Mouse (Mus musculus) MEL (cell line): ENCODE measurements around the gene Heatr5a. TPM values are rescaled to one million over a fixed set of nuclear protein-coding genes. Genes with fewer than 3 reads are reported as not detected.

Source experiments
- DNase-seq: peaks from one replicate; pipeline ENCODE4 v3.0.0; 2011; ENCODE audit warnings: low read depth, low spot score
- H3K27ac ChIP-seq: 2 replicates; pipeline ENCODE4 v1.5.1; 2012; ENCODE audit warnings: low read depth, mild to moderate bottlenecking, control low read depth, low read length, moderate library complexity; ENCODE audit not compliant: control insufficient read depth
- H3K27me3 ChIP-seq, 2 experiments: fragments of 150-350 bp in 1 of 2; sonication (generic) in 1 of 2; 2 replicates each; pipeline ENCODE4 v1.6.1; 2012; ENCODE audit warnings: low read length in 2 of 2, mild to moderate bottlenecking in 2 of 2, improper control_type of control experiment in 1 of 2, moderate library complexity in 1 of 2; ENCODE audit not compliant: insufficient read depth in 2 of 2, control insufficient read depth in 1 of 2
- H3K36me3 ChIP-seq, 2 experiments: 2 replicates each; pipeline ENCODE4 v1.6.1; 2012 to 2014; ENCODE audit warnings: low read length in 2 of 2, improper control_type of control experiment in 1 of 2, inconsistent platforms in 1 of 2, mild to moderate bottlenecking in 1 of 2; ENCODE audit not compliant: insufficient read depth in 2 of 2, control insufficient read depth in 1 of 2
- H3K4me1 ChIP-seq, 2 experiments: fragments of 150-350 bp in 1 of 2; sonication (generic) in 1 of 2; 2 replicates each; pipeline ENCODE4 v1.6.1; 2012; ENCODE audit warnings: low read length in 2 of 2, improper control_type of control experiment in 1 of 2, mild to moderate bottlenecking in 1 of 2; ENCODE audit not compliant: insufficient read depth in 2 of 2, control insufficient read depth in 1 of 2
- H3K4me3 ChIP-seq, 2 experiments: fragments of 150-350 bp in 1 of 2; sonication (generic) in 1 of 2; 2 replicates each; pipeline ENCODE4 v1.5.1; 2012; ENCODE audit warnings: low read depth in 2 of 2, low read length in 2 of 2, mild to moderate bottlenecking in 2 of 2, moderate library complexity in 2 of 2, control low read depth in 1 of 2, improper control_type of control experiment in 1 of 2; ENCODE audit not compliant: control insufficient read depth in 1 of 2, insufficient read depth in 1 of 2
- H3K79me2 ChIP-seq: 2 replicates; pipeline ENCODE4 v1.6.1; 2012; ENCODE audit warnings: mild to moderate bottlenecking, low read length, moderate library complexity; ENCODE audit not compliant: control insufficient read depth, poor library complexity, insufficient read depth
- H3K9ac ChIP-seq: 2 replicates; pipeline ENCODE4 v1.6.1; 2012; ENCODE audit warnings: low read depth, mild to moderate bottlenecking, control low read depth, low read length, moderate library complexity; ENCODE audit not compliant: control insufficient read depth, poor library complexity, severe bottlenecking
- H3K9me3 ChIP-seq: fragments of 150-350 bp; sonication (generic); replicated peaks from 2 replicates; pipeline ENCODE4 v1.6.1; 2012; ENCODE audit warnings: mild to moderate bottlenecking, low read length, improper control_type of control experiment, moderate library complexity; ENCODE audit not compliant: insufficient read depth
- CTCF ChIP-seq, 3 experiments: IDR thresholded peaks in 2 of 3; conservative IDR thresholded peaks in 1 of 3; 2 replicates each; pipeline ENCODE4 v1.5.1; 2011 to 2012; ENCODE audit warnings: low read length in 3 of 3, low read depth in 2 of 3, mild to moderate bottlenecking in 2 of 3, improper control_type of control experiment in 1 of 3, inconsistent platforms in 1 of 3, mixed read lengths in 1 of 3, moderate library complexity in 1 of 3; ENCODE audit not compliant: control insufficient read depth in 1 of 3, insufficient read depth in 1 of 3, poor library complexity in 1 of 3, severe bottlenecking in 1 of 3
- E2F4 ChIP-seq: IDR thresholded peaks from 2 replicates; pipeline ENCODE4 v1.6.1; 2011; ENCODE audit warnings: low read depth, low read length, improper control_type of control experiment, borderline replicate concordance
- ELF1 ChIP-seq: IDR thresholded peaks from 2 replicates; pipeline ENCODE4 v1.6.1; 2014; ENCODE audit warnings: low read depth, mild to moderate bottlenecking, inconsistent platforms, low read length, improper control_type of control experiment, moderate library complexity
- EP300 ChIP-seq, 2 experiments: IDR thresholded peaks; 2 replicates each; pipeline ENCODE4 v1.6.1; 2011; ENCODE audit warnings: improper control_type of control experiment in 2 of 2, low read length in 2 of 2, low read depth in 1 of 2, mild to moderate bottlenecking in 1 of 2
- GABPA ChIP-seq: IDR thresholded peaks from 2 replicates; pipeline ENCODE4 v1.6.1; 2012; ENCODE audit warnings: low read depth, mild to moderate bottlenecking, inconsistent platforms, low read length, improper control_type of control experiment, moderate library complexity
- GATA1 ChIP-seq: IDR thresholded peaks from 2 replicates; pipeline ENCODE4 v1.6.1; 2011; ENCODE audit warnings: low read depth, low read length, improper control_type of control experiment
- HCFC1 ChIP-seq: IDR thresholded peaks from 2 replicates; pipeline ENCODE4 v1.6.1; 2012; ENCODE audit warnings: low read depth, mild to moderate bottlenecking, inconsistent platforms, low read length, improper control_type of control experiment, moderate library complexity
- JUND ChIP-seq: IDR thresholded peaks from 2 replicates; pipeline ENCODE4 v1.6.1; 2011; ENCODE audit warnings: low read depth, mild to moderate bottlenecking, improper control_type of control experiment, low read length
- MAFK ChIP-seq: IDR thresholded peaks from 2 replicates; pipeline ENCODE4 v1.6.1; 2011; ENCODE audit warnings: low read depth, mild to moderate bottlenecking, low read length, improper control_type of control experiment, borderline replicate concordance
- MAX ChIP-seq: IDR thresholded peaks from 2 replicates; pipeline ENCODE4 v1.6.1; 2011; ENCODE audit warnings: low read length, improper control_type of control experiment
- MXI1 ChIP-seq: IDR thresholded peaks from 2 replicates; pipeline ENCODE4 v1.6.1; 2011; ENCODE audit warnings: mild to moderate bottlenecking, low read depth, low read length, improper control_type of control experiment
- POLR2A ChIP-seq, 2 experiments: IDR thresholded peaks; 2 replicates each; pipeline ENCODE4 v1.6.1; 2011 to 2012; ENCODE audit warnings: low read length in 2 of 2, mild to moderate bottlenecking in 2 of 2, control low read depth in 1 of 2, improper control_type of control experiment in 1 of 2, low read depth in 1 of 2, moderate library complexity in 1 of 2; ENCODE audit not compliant: control insufficient read depth in 1 of 2, insufficient read depth in 1 of 2, poor library complexity in 1 of 2
- POLR2AphosphoS5 ChIP-seq: IDR thresholded peaks from 2 replicates; pipeline ENCODE4 v1.6.1; 2012; ENCODE audit warnings: low read depth, borderline replicate concordance, mild to moderate bottlenecking, inconsistent platforms, low read length, moderate library complexity, mixed read lengths
- RAD21 ChIP-seq: IDR thresholded peaks from 2 replicates; pipeline ENCODE4 v1.6.1; 2011; ENCODE audit warnings: mild to moderate bottlenecking, low read depth, low read length, improper control_type of control experiment
- RCOR1 ChIP-seq: IDR thresholded peaks from 2 replicates; pipeline ENCODE4 v1.6.1; 2012; ENCODE audit warnings: low read depth, mild to moderate bottlenecking, inconsistent platforms, low read length, improper control_type of control experiment
- SIN3A ChIP-seq: IDR thresholded peaks from 2 replicates; pipeline ENCODE4 v1.6.1; 2012; ENCODE audit warnings: low read length, improper control_type of control experiment, inconsistent platforms
- SMC3 ChIP-seq: IDR thresholded peaks from 2 replicates; pipeline ENCODE4 v1.6.1; 2011; ENCODE audit warnings: low read depth, low read length, improper control_type of control experiment
- TBP ChIP-seq: IDR thresholded peaks from 2 replicates; pipeline ENCODE4 v1.8.0; 2011; ENCODE audit warnings: low read depth, low read length, improper control_type of control experiment
- UBTF ChIP-seq: IDR thresholded peaks from 2 replicates; pipeline ENCODE4 v1.6.1; 2012; ENCODE audit warnings: low read depth, mild to moderate bottlenecking, inconsistent platforms, low read length, improper control_type of control experiment, moderate library complexity, borderline replicate concordance; ENCODE audit not compliant: insufficient read depth
- USF2 ChIP-seq, 2 experiments: IDR thresholded peaks; 2 replicates each; pipeline ENCODE4 v1.6.1; 2011 to 2012; ENCODE audit warnings: improper control_type of control experiment in 2 of 2, low read length in 2 of 2, borderline replicate concordance in 1 of 2, inconsistent platforms in 1 of 2, low read depth in 1 of 2, mild to moderate bottlenecking in 1 of 2; ENCODE audit not compliant: insufficient read depth in 1 of 2
- ZC3H11A ChIP-seq: IDR thresholded peaks from 2 replicates; pipeline ENCODE4 v1.6.1; 2012; ENCODE audit warnings: low read depth, mild to moderate bottlenecking, inconsistent platforms, low read length, improper control_type of control experiment
- ZNF384 ChIP-seq: IDR thresholded peaks from 2 replicates; pipeline ENCODE4 v1.6.1; 2012; ENCODE audit warnings: low read depth, mild to moderate bottlenecking, inconsistent platforms, low read length, improper control_type of control experiment
- polyA plus RNA-seq, 2 experiments: library from polyadenylated mRNA; stranded (reverse) in 1 of 2; unstranded in 1 of 2; fragments of >175 nt in 1 of 2; fragments of >200 nt in 1 of 2; gene quantifications; 2 replicates each; pipeline versions ENCODE4 v1.2.1 to v1.2.4; 2012; ENCODE audit warnings: low replicate concordance in 2 of 2, low read depth in 1 of 2; ENCODE audit not compliant: insufficient read length in 2 of 2, insufficient read depth in 1 of 2, missing spikeins in 1 of 2
- total RNA-seq: library from RNA; depleted of rRNA; stranded (reverse); fragments of 300-350 nt; gene quantifications from 2 replicates; pipeline ENCODE4 v1.2.3, GENCODE M21; 2012

Heatr5a gene
- total and polyA plus RNA-seq, 3 experiments: 41.2 to 70.5 (median 70.4) TPM

- no peak for DNase-seq
- no peaks in the 10 kb centered on the region for H3K79me2 ChIP-seq
- no peak overlapping the region for H3K27ac ChIP-seq
- H3K36me3 ChIP-seq: peaks cover 0 to 3% of the 10 kb centered on the region in 2 experiments; a peak in 1 of 4 replicates
- H3K4me1 ChIP-seq: no peaks in the 10 kb centered on the region
- peaks cover 0 to 1% of the 10 kb centered on the region in 2 experiments; a peak in 3 of 4 replicates for H3K27me3 ChIP-seq
- H3K9me3 ChIP-seq: no peaks in the 10 kb centered on the region
- no peak overlapping the region for H3K9ac ChIP-seq
- H3K4me3 ChIP-seq: no peak overlapping the region
- TF ChIP-seq E2F4 (no peak), SMC3 (no peak), SIN3A (no peak), CTCF (IDR thresholded peaks at IDR 0.05 in 2 of 3, conservative IDR thresholded peaks at IDR 0.05 in 1 of 3; ENCODE audit: control insufficient read depth in 1 of 3, insufficient read depth in 1 of 3, low read depth in 2 of 3, low read length in 3 of 3, poor library complexity in 1 of 3, severe bottlenecking in 1 of 3) (no peak), EP300 (IDR thresholded peaks at IDR 0.05; ENCODE audit: low read depth in 1 of 2, low read length in 2 of 2) (no peak), POLR2A (IDR thresholded peaks at IDR 0.05; ENCODE audit: control insufficient read depth in 1 of 2, insufficient read depth in 1 of 2, low read depth in 1 of 2, low read length in 2 of 2, poor library complexity in 1 of 2) (no peak), HCFC1 (no peak), POLR2AphosphoS5 (no peak), JUND (no peak), MAX (no peak), MAFK (no peak), RAD21 (no peak), GABPA (no peak), GATA1 (no peak), UBTF (no peak), MXI1 (no peak), ZNF384 (no peak), TBP (no peak), USF2 (IDR thresholded peaks at IDR 0.05; ENCODE audit: borderline replicate concordance in 1 of 2, insufficient read depth in 1 of 2, low read depth in 1 of 2, low read length in 2 of 2) (no peak)
- TF ChIP-seq, all 39 proteins: peak for 0
Measured at GRCm38 (mm10) chr12:52012159-52012558, 41.0 kb upstream of the Heatr5a start.

- H3K9ac ChIP-seq: no peak overlapping the region; the same call in 1 of the 2 replicates
- peak; percentile 64 for DNase-seq
- peaks cover 0 to under 1% of the 10 kb centered on the region in 2 experiments; a peak in 2 of 4 replicates for H3K4me1 ChIP-seq
- peaks cover 0 to 3% of the 10 kb centered on the region in 2 experiments; a peak in 1 of 4 replicates for H3K36me3 ChIP-seq
- peaks cover 0 to 1% of the 10 kb centered on the region in 2 experiments; a peak in 2 of 4 replicates for H3K27me3 ChIP-seq
- no peaks in the 10 kb centered on the region for H3K9me3 ChIP-seq
- TF ChIP-seq RCOR1 (peak; percentile 32; the same call in 1 of the 2 replicates), CTCF (IDR thresholded peaks at IDR 0.05 in 2 of 3, conservative IDR thresholded peaks at IDR 0.05 in 1 of 3; ENCODE audit: control insufficient read depth in 1 of 3, insufficient read depth in 1 of 3, low read depth in 2 of 3, low read length in 3 of 3, poor library complexity in 1 of 3, severe bottlenecking in 1 of 3) (peak in 2 of 3 experiments; percentile 53 to 73; a peak in 4 of 6 replicates), ZNF384 (peak; percentile 99), ZC3H11A (peak; percentile 65), RAD21 (peak; percentile 75), SMC3 (peak; percentile 83), ELF1 (no peak), POLR2AphosphoS5 (no peak), USF2 (IDR thresholded peaks at IDR 0.05; ENCODE audit: borderline replicate concordance in 1 of 2, insufficient read depth in 1 of 2, low read depth in 1 of 2, low read length in 2 of 2) (no peak)
- H3K4me3 ChIP-seq: peak overlapping the region; percentile 45 to 60
- no peak overlapping the region for H3K27ac ChIP-seq
- peaks cover 5% of the 10 kb centered on the region; the same call in 1 of the 2 replicates for H3K79me2 ChIP-seq
Measured at GRCm38 (mm10) chr12:52010630-52010961, 39.5 kb upstream of the Heatr5a start.
